Mouse (Mus musculus) lung, embryonic 14.5 days (tissue): ENCODE measurements around the gene Vmn1r103. TPM values are rescaled to one million over a fixed set of nuclear protein-coding genes. Genes with fewer than 3 reads are reported as not detected.
"Not testable (repeated sequence)": the region's sequence is repeated elsewhere in the genome, so short reads cannot be mapped to it uniquely, and the experiment has no call there.

Experiments used
- ATAC-seq: fragments of 200-750 bp; cut with Nextera tagmentation; 2 replicates; pipeline ENCODE4 v1.8.0; 2017; ENCODE audit warnings: mild to moderate bottlenecking, moderate TSS enrichment, moderate library complexity; ENCODE audit not compliant: insufficient read depth
- DNase-seq: peaks from one replicate; pipeline ENCODE4 v3.0.0-alpha.2; 2015
- H3K27ac ChIP-seq: fragments of 300-500 bp; sonication (generic); 2 replicates; pipeline ENCODE4 v1.5.1; 2014; ENCODE audit warnings: low read depth, mild to moderate bottlenecking, moderate library complexity
- H3K27me3 ChIP-seq: fragments of 300-500 bp; sonication (generic); 2 replicates; pipeline ENCODE4 v1.6.1; 2014; ENCODE audit warnings: low read length, control low read depth; ENCODE audit not compliant: insufficient read depth
- H3K36me3 ChIP-seq: fragments of 300-500 bp; sonication (generic); 2 replicates; pipeline ENCODE4 v1.6.1; 2014; ENCODE audit warnings: control low read depth; ENCODE audit not compliant: insufficient read depth
- H3K4me1 ChIP-seq: fragments of 300-500 bp; sonication (generic); 2 replicates; pipeline ENCODE4 v1.6.1; 2014; ENCODE audit warnings: antibody characterized with exemption, control low read depth; ENCODE audit not compliant: insufficient read depth
- H3K4me2 ChIP-seq: fragments of 300-500 bp; sonication (generic); 2 replicates; pipeline ENCODE4 v1.6.1; 2014; ENCODE audit warnings: mild to moderate bottlenecking
- H3K4me3 ChIP-seq: fragments of 300-500 bp; sonication (generic); 2 replicates; pipeline ENCODE4 v1.5.1; 2014; ENCODE audit warnings: low read depth, low read length
- H3K9ac ChIP-seq: fragments of 300-500 bp; sonication (generic); 2 replicates; pipeline ENCODE4 v1.6.1; 2014
- H3K9me3 ChIP-seq: fragments of 300-500 bp; sonication (generic); 2 replicates; pipeline ENCODE4 v1.6.1; 2016; ENCODE audit warnings: low read depth, low read length, control low read depth
- WGBS: fragments of 180-500 bp; shearing (Covaris S2); extraction: QIAGEN DNeasy Blood & Tissue Kit; methylation state at CpG from one replicate; pipeline ENCODE4 v1.1.7; 2014; 5-methylcytosine and 5-hydroxymethylcytosine counted together
- polyA plus RNA-seq: library from polyadenylated mRNA; unstranded; fragments of >200 nt; fragmentation: Nextera tagmentation; extraction: Ambion mirVana; gene quantifications from 2 replicates; pipeline ENCODE4 v1.2.1, GENCODE M21; 2014

Vmn1r103 gene
- polyA plus RNA-seq = not detected in 2 replicates

GRCm38 (mm10) chr7:20510434-20510833 is at the start of gene Vmn1r103:
Gene Vmn1r103, minus strand, starts transcription at chr7:20510534.
- not testable (repeated sequence) for ATAC-seq, H3K36me3 ChIP-seq, DNase-seq, H3K9ac ChIP-seq, H3K4me1 ChIP-seq, H3K4me2 ChIP-seq, H3K9me3 ChIP-seq, H3K4me3 ChIP-seq, H3K27me3 ChIP-seq, H3K27ac ChIP-seq
- WGBS = no CpG with 5 or more reads among the region's 3 CpGs

DNA sequence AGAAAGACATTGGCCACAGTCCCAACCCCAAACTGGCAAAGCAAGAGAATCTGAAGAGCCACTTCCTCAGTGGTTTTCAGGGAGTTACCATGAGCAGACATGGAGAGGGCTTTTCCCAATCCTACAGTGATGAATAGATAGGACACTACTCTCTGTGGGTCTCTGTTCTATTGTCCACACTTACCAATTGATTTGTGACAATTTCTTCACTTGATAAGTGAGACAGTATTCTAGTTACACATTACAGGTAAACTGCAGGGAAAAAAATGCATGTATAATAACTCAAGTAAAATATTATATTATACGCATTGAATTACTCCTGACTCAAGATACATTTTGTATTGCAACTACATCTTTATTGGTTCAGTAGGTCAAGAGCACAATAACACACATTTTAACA is 35.3 kb upstream of the Vmn1r103 start, which contains the start of gene Gm5726:
Gene Gm5726 (minus strand): TSS at position 101 of the 400 bp plus-strand sequence.
- not testable (repeated sequence) for ATAC-seq, H3K9me3 ChIP-seq, H3K27me3 ChIP-seq, DNase-seq, H3K4me3 ChIP-seq, H3K4me2 ChIP-seq, H3K4me1 ChIP-seq, H3K27ac ChIP-seq, H3K9ac ChIP-seq, H3K36me3 ChIP-seq
- WGBS = no CpG with 5 or more reads among the region's 1 CpGs

GRCm38 (mm10) chr7:20533537-20533936 is 23.2 kb upstream of the Vmn1r103 start, which contains the start of gene Vmn1r104:
Gene Vmn1r104, plus strand, starts transcription at chr7:20533837.
- not testable (repeated sequence) for H3K9ac ChIP-seq, H3K36me3 ChIP-seq, H3K4me2 ChIP-seq, H3K27ac ChIP-seq, H3K4me3 ChIP-seq, DNase-seq, ATAC-seq, H3K9me3 ChIP-seq, H3K4me1 ChIP-seq, H3K27me3 ChIP-seq
- no CpG with 5 or more reads among the region's 3 CpGs for WGBS

DNA sequence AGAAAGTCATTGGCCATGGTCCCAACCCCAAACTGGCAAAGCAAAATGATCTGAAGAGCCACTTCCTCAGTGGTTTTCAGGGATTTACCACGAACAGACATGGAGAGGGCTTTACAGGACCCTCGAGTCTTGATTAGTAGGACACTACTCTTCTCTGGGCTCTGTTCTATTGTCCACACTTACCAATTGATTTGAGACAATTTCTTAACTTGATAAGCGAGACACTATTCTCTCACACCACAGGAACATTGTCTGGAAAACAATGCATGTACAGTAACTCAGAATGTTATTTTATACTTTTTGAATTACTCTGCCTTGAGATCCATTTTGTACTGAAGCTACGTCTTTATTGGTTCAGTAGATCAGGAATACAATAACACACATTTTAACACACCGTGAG is 35.5 kb downstream of the Vmn1r103 start, which contains the start of gene Gm10670:
Gene Gm10670 (minus strand): TSS at position 101 of the 400 bp plus-strand sequence.
- not testable (repeated sequence) for DNase-seq, H3K9me3 ChIP-seq, H3K27me3 ChIP-seq, H3K4me1 ChIP-seq, H3K9ac ChIP-seq, H3K36me3 ChIP-seq, H3K4me3 ChIP-seq, H3K27ac ChIP-seq, H3K4me2 ChIP-seq, ATAC-seq
- no CpG with 5 or more reads among the region's 5 CpGs for WGBS

Other genes with a start within 250 kb of the Vmn1r103 start
- gene Gm5890, start 247.7 kb downstream of the Vmn1r103 start, polyA plus RNA-seq = not detected in 2 replicates
- gene Gm4133, start 176.5 kb downstream of the Vmn1r103 start, polyA plus RNA-seq = not detected in 2 replicates
- not detected in 2 replicates for gene Gm5728, start 135.1 kb downstream of the Vmn1r103 start, polyA plus RNA-seq
- gene Vmn1r100, start 92.6 kb downstream of the Vmn1r103 start, polyA plus RNA-seq = not detected in 2 replicates
- gene Vmn1r101, start 67.9 kb downstream of the Vmn1r103 start, polyA plus RNA-seq = not detected in 2 replicates
- gene Gm10670, start 35.6 kb downstream of the Vmn1r103 start, polyA plus RNA-seq = not detected in 2 replicates
- not detected in 2 replicates for gene Vmn1r104, start 23.3 kb upstream of the Vmn1r103 start, polyA plus RNA-seq
- not detected in 2 replicates for gene Gm5726, start 35.2 kb upstream of the Vmn1r103 start, polyA plus RNA-seq
- not detected in 2 replicates for gene Gm4141, start 65.7 kb upstream of the Vmn1r103 start, polyA plus RNA-seq
- gene Gm4513, start 88.5 kb upstream of the Vmn1r103 start, polyA plus RNA-seq = not detected in 2 replicates
- not detected in 2 replicates for gene Vmn1r107, start 158.4 kb upstream of the Vmn1r103 start, polyA plus RNA-seq
- not detected in 2 replicates for gene Vmn1r111, start 192.7 kb upstream of the Vmn1r103 start, polyA plus RNA-seq
- not detected in 2 replicates for gene Gm10668, start 220.1 kb upstream of the Vmn1r103 start, polyA plus RNA-seq